Mouse (Mus musculus): Measurements from ENCODE around the gene Macrod2. TPM values are rescaled to one million over a fixed set of nuclear protein-coding genes. Genes with fewer than 3 reads are reported as not detected.

Gene Macrod2
- polyA plus RNA-seq, 1 experiment from 2014 or later: 42.1 TPM

- Histone ChIP-seq H3K4me2 (ENCODE audit: low read depth, severe bottlenecking) (no peak overlapping the region), H3K4me1 (ENCODE audit: control insufficient read depth, insufficient read depth, low read length) (no peaks in the 10 kb centered on the region), H3K36me3 (ENCODE audit: control insufficient read depth, insufficient read depth, low read length) (no peaks in the 10 kb centered on the region), H3K9ac (ENCODE audit: low read length) (no peak overlapping the region), H3K9me3 (ENCODE audit: control insufficient read depth, low read length) (no peaks in the 10 kb centered on the region), H3K27me3 (ENCODE audit: control insufficient read depth, insufficient read depth, low read length) (no peaks in the 10 kb centered on the region), H3K27ac (replicated peaks; ENCODE audit: low read depth, low read length) (no peak overlapping the region), H3K4me3 (ENCODE audit: low read depth, low read length) (no peak overlapping the region)
- no peak for ATAC-seq (ENCODE audit: insufficient number of reproducible peaks, low FRiP score, low TSS enrichment, low read depth)
- no peak for DNase-seq (ENCODE audit: low spot score)
- 70% methylated on average over 1 of the region's 1 CpGs for WGBS
These were observed 296.3 kb downstream of the Macrod2 start for GRCm38 (mm10) chr2:140691403-140691802.

GRCm38 (mm10) chr2:140692461-140692860 is 297.4 kb downstream of the Macrod2 start:
- no peak for DNase-seq (ENCODE audit: low spot score)
- H3K4me2 ChIP-seq (ENCODE audit: low read depth, severe bottlenecking): no peak overlapping the region
- no peak overlapping the region for H3K4me3 ChIP-seq (ENCODE audit: low read depth, low read length)
- H3K36me3 ChIP-seq (ENCODE audit: control insufficient read depth, insufficient read depth, low read length): no peaks in the 10 kb centered on the region
- no peak overlapping the region for H3K27ac ChIP-seq (replicated peaks; ENCODE audit: low read depth, low read length)
- WGBS: 32% methylated on average over 4 of the region's 4 CpGs
- no peak for ATAC-seq (ENCODE audit: insufficient number of reproducible peaks, low FRiP score, low TSS enrichment, low read depth)
- H3K9ac ChIP-seq (ENCODE audit: low read length): no peak overlapping the region
- no peaks in the 10 kb centered on the region for H3K4me1 ChIP-seq (ENCODE audit: control insufficient read depth, insufficient read depth, low read length)
- no peaks in the 10 kb centered on the region for H3K27me3 ChIP-seq (ENCODE audit: control insufficient read depth, insufficient read depth, low read length)
- no peaks in the 10 kb centered on the region for H3K9me3 ChIP-seq (ENCODE audit: control insufficient read depth, low read length)

GRCm38 (mm10) chr2:140693845-140694244 is 298.7 kb downstream of the Macrod2 start:
- Histone ChIP-seq H3K27me3 (ENCODE audit: control insufficient read depth, insufficient read depth, low read length) (no peaks in the 10 kb centered on the region), H3K9ac (ENCODE audit: low read length) (no peak overlapping the region), H3K4me2 (ENCODE audit: low read depth, severe bottlenecking) (no peak overlapping the region), H3K4me3 (ENCODE audit: low read depth, low read length) (no peak overlapping the region), H3K9me3 (ENCODE audit: control insufficient read depth, low read length) (no peaks in the 10 kb centered on the region), H3K27ac (replicated peaks; ENCODE audit: low read depth, low read length) (no peak overlapping the region), H3K36me3 (ENCODE audit: control insufficient read depth, insufficient read depth, low read length) (no peaks in the 10 kb centered on the region), H3K4me1 (ENCODE audit: control insufficient read depth, insufficient read depth, low read length) (peaks cover 2% of the 10 kb centered on the region; the same call in 1 of the 2 replicates)
- DNase-seq (ENCODE audit: low spot score): no peak
- WGBS: 90% methylated on average over 5 of the region's 5 CpGs
- ATAC-seq (ENCODE audit: insufficient number of reproducible peaks, low FRiP score, low TSS enrichment, low read depth): no peak

- H3K4me3 ChIP-seq (ENCODE audit: low read depth, low read length): no peak overlapping the region
- no peaks in the 10 kb centered on the region for H3K27me3 ChIP-seq (ENCODE audit: control insufficient read depth, insufficient read depth, low read length)
- H3K4me1 ChIP-seq (ENCODE audit: control insufficient read depth, insufficient read depth, low read length): peaks cover 5% of the 10 kb centered on the region; the same call in 1 of the 2 replicates
- H3K9ac ChIP-seq (ENCODE audit: low read length): no peak overlapping the region
- peak overlapping the region; percentile 53 for H3K27ac ChIP-seq (replicated peaks; ENCODE audit: low read depth, low read length)
- H3K4me2 ChIP-seq (ENCODE audit: low read depth, severe bottlenecking): no peak overlapping the region
- 16% methylated on average over 3 of the region's 3 CpGs for WGBS
- H3K9me3 ChIP-seq (ENCODE audit: control insufficient read depth, low read length): no peaks in the 10 kb centered on the region
- DNase-seq (ENCODE audit: low spot score): peak; percentile 44
- no peaks in the 10 kb centered on the region for H3K36me3 ChIP-seq (ENCODE audit: control insufficient read depth, insufficient read depth, low read length)
- ATAC-seq (ENCODE audit: insufficient number of reproducible peaks, low FRiP score, low TSS enrichment, low read depth): peak; percentile 82
These were observed 303.5 kb downstream of the Macrod2 start for GRCm38 (mm10) chr2:140698585-140698984.

- ATAC-seq (ENCODE audit: insufficient number of reproducible peaks, low FRiP score, low TSS enrichment, low read depth): no peak
- WGBS: 31% methylated on average over 4 of the region's 4 CpGs
- H3K4me1 ChIP-seq (ENCODE audit: control insufficient read depth, insufficient read depth, low read length): peaks cover 17% of the 10 kb centered on the region
These were observed 308.3 kb downstream of the Macrod2 start for GRCm38 (mm10) chr2:140703377-140703776.

GRCm38 (mm10) chr2:140704146-140704545 is 309.0 kb downstream of the Macrod2 start:
- Histone ChIP-seq H3K27me3 (ENCODE audit: control insufficient read depth, insufficient read depth, low read length) (no peaks in the 10 kb centered on the region), H3K4me1 (ENCODE audit: control insufficient read depth, insufficient read depth, low read length) (peaks cover 14% of the 10 kb centered on the region), H3K4me2 (ENCODE audit: low read depth, severe bottlenecking) (no peak overlapping the region), H3K4me3 (ENCODE audit: low read depth, low read length) (no peak overlapping the region), H3K36me3 (ENCODE audit: control insufficient read depth, insufficient read depth, low read length) (no peaks in the 10 kb centered on the region), H3K9me3 (ENCODE audit: control insufficient read depth, low read length) (no peaks in the 10 kb centered on the region), H3K9ac (ENCODE audit: low read length) (no peak overlapping the region), H3K27ac (replicated peaks; ENCODE audit: low read depth, low read length) (no peak overlapping the region)
- no peak for DNase-seq (ENCODE audit: low spot score)
- ATAC-seq (ENCODE audit: insufficient number of reproducible peaks, low FRiP score, low TSS enrichment, low read depth): no peak
- 31% methylated on average over 3 of the region's 3 CpGs for WGBS

More at GRCm38 (mm10) chr2:140703377-140703776, 308.3 kb downstream of the Macrod2 start:
- Histone ChIP-seq H3K4me2 (ENCODE audit: low read depth, severe bottlenecking) (no peak overlapping the region), H3K27me3 (ENCODE audit: control insufficient read depth, insufficient read depth, low read length) (no peaks in the 10 kb centered on the region), H3K9ac (ENCODE audit: low read length) (no peak overlapping the region), H3K27ac (replicated peaks; ENCODE audit: low read depth, low read length) (no peak overlapping the region), H3K9me3 (ENCODE audit: control insufficient read depth, low read length) (no peaks in the 10 kb centered on the region), H3K4me3 (ENCODE audit: low read depth, low read length) (no peak overlapping the region), H3K36me3 (ENCODE audit: control insufficient read depth, insufficient read depth, low read length) (no peaks in the 10 kb centered on the region)
- DNase-seq (ENCODE audit: low spot score): no peak

- Histone ChIP-seq H3K4me2 (ENCODE audit: low read depth, severe bottlenecking) (no peak overlapping the region), H3K27me3 (ENCODE audit: control insufficient read depth, insufficient read depth, low read length) (no peaks in the 10 kb centered on the region), H3K4me1 (ENCODE audit: control insufficient read depth, insufficient read depth, low read length) (peaks cover 11% of the 10 kb centered on the region), H3K9ac (ENCODE audit: low read length) (no peak overlapping the region), H3K9me3 (ENCODE audit: control insufficient read depth, low read length) (no peaks in the 10 kb centered on the region), H3K36me3 (ENCODE audit: control insufficient read depth, insufficient read depth, low read length) (no peaks in the 10 kb centered on the region), H3K27ac (replicated peaks; ENCODE audit: low read depth, low read length) (no peak overlapping the region), H3K4me3 (ENCODE audit: low read depth, low read length) (no peak overlapping the region)
- DNase-seq (ENCODE audit: low spot score): peak; percentile 44
- 1% methylated on average over 2 of the region's 2 CpGs for WGBS
- peak; percentile 52; the same call in 1 of the 2 replicates for ATAC-seq (ENCODE audit: insufficient number of reproducible peaks, low FRiP score, low TSS enrichment, low read depth)
These were observed 310.2 kb downstream of the Macrod2 start for GRCm38 (mm10) chr2:140705278-140705677.

GRCm38 (mm10) chr2:140707550-140707949 is 312.4 kb downstream of the Macrod2 start:
- no peak overlapping the region for H3K9ac ChIP-seq (ENCODE audit: low read length)
- peaks cover 11% of the 10 kb centered on the region for H3K4me1 ChIP-seq (ENCODE audit: control insufficient read depth, insufficient read depth, low read length)
- ATAC-seq (ENCODE audit: insufficient number of reproducible peaks, low FRiP score, low TSS enrichment, low read depth): no peak
- no peaks in the 10 kb centered on the region for H3K27me3 ChIP-seq (ENCODE audit: control insufficient read depth, insufficient read depth, low read length)
- WGBS: 83% methylated on average over 5 of the region's 5 CpGs
- no peak overlapping the region for H3K4me2 ChIP-seq (ENCODE audit: low read depth, severe bottlenecking)
- H3K27ac ChIP-seq (replicated peaks; ENCODE audit: low read depth, low read length): no peak overlapping the region
- no peaks in the 10 kb centered on the region for H3K36me3 ChIP-seq (ENCODE audit: control insufficient read depth, insufficient read depth, low read length)
- DNase-seq (ENCODE audit: low spot score): no peak
- no peak overlapping the region for H3K4me3 ChIP-seq (ENCODE audit: low read depth, low read length)
- no peaks in the 10 kb centered on the region for H3K9me3 ChIP-seq (ENCODE audit: control insufficient read depth, low read length)

GRCm38 (mm10) chr2:140715822-140716221 is 320.7 kb downstream of the Macrod2 start:
- no peak overlapping the region for H3K4me2 ChIP-seq (ENCODE audit: low read depth, severe bottlenecking)
- no peak overlapping the region for H3K4me3 ChIP-seq (ENCODE audit: low read depth, low read length)
- no peaks in the 10 kb centered on the region for H3K27me3 ChIP-seq (ENCODE audit: control insufficient read depth, insufficient read depth, low read length)
- ATAC-seq (ENCODE audit: insufficient number of reproducible peaks, low FRiP score, low TSS enrichment, low read depth) (no peak), DNase-seq (ENCODE audit: low spot score) (no peak)
- no peak overlapping the region for H3K9ac ChIP-seq (ENCODE audit: low read length)
- H3K4me1 ChIP-seq (ENCODE audit: control insufficient read depth, insufficient read depth, low read length): no peaks in the 10 kb centered on the region
- 84% methylated on average over 4 of the region's 4 CpGs for WGBS
- no peak overlapping the region for H3K27ac ChIP-seq (replicated peaks; ENCODE audit: low read depth, low read length)
- H3K36me3 ChIP-seq (ENCODE audit: control insufficient read depth, insufficient read depth, low read length): no peaks in the 10 kb centered on the region
- no peaks in the 10 kb centered on the region for H3K9me3 ChIP-seq (ENCODE audit: control insufficient read depth, low read length)
